Comparison of ENCODE assay signal across 22 mouse cellular contexts in the genomic region with DNA sequence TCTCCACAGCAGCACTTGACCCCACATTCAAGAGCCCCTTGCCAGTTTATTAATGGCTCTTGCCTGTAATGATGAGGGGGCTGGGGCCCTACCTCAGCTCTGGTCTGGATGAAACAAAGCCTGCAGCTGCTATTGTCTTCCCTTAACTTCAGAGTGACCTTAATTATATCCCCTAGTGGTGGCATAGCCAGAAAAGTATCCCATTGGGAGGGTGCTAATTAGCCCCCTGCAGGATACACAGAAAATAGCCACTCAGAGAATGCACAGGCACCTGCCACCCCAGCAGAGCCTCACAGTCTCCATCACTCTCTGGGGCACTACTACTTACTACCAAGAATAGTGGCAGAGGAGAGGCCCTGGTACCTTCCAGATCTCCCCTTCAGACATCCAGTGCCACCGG.
DNase-seq lines count a peak whose midpoint lies in the region; ATAC-seq and TF ChIP-seq lines count a peak whose summit lies in the region.
"Had no signal": no experiment of that assay in that cellular context is flagged by ENCODE, and none has a peak within 500 bp of the region (broad histone marks: within the 10 kb centered on the region; RNA-seq: fewer than 3 reads in every experiment).

No protein-coding gene starts in this region.

- H3K4me2 ChIP-seq in stomach, postnatal 0 days (replicated peaks; ENCODE audit: low read depth) = no peak overlapping the region
- H3K4me2 ChIP-seq in forebrain, embryonic 15.5 days (replicated peaks) = no peak overlapping the region
- H3K4me2 ChIP-seq: kidney, embryonic 15.5 days had no signal

- H3K27me3 ChIP-seq in stomach, postnatal 0 days (ENCODE audit: control insufficient read depth, insufficient read depth, low read length) = no peaks in the 10 kb centered on the region
- H3K27me3 ChIP-seq in forebrain, embryonic 15.5 days = no peaks in the 10 kb centered on the region
- H3K27me3 ChIP-seq: kidney, embryonic 15.5 days had no signal

- H3K9ac ChIP-seq in stomach, postnatal 0 days (ENCODE audit: low read length) = no peak overlapping the region
- H3K9ac ChIP-seq in forebrain, embryonic 15.5 days (replicated peaks) = no peak overlapping the region
- H3K9ac ChIP-seq: kidney, embryonic 15.5 days had no signal

- H3K36me3 ChIP-seq in stomach, postnatal 0 days (ENCODE audit: control insufficient read depth, insufficient read depth, low read length) = no peaks in the 10 kb centered on the region
- H3K36me3 ChIP-seq in forebrain, embryonic 15.5 days = no peaks in the 10 kb centered on the region
- H3K36me3 ChIP-seq: hindbrain, embryonic 10.5 days; kidney, embryonic 15.5 days had no signal

- no peak overlapping the region for H3K4me3 ChIP-seq in layer of hippocampus, adult 2 months
- no peak overlapping the region for H3K4me3 ChIP-seq in stomach, postnatal 0 days (ENCODE audit: low read depth, low read length)
- no peak overlapping the region for H3K4me3 ChIP-seq in forebrain, embryonic 15.5 days
- H3K4me3 ChIP-seq: erythroblast, embryonic 14.5 days; hindbrain, embryonic 10.5 days; kidney, embryonic 15.5 days had no signal

- no peaks in the 10 kb centered on the region for H3K9me3 ChIP-seq in stomach, postnatal 0 days (ENCODE audit: control insufficient read depth, low read length)
- no peaks in the 10 kb centered on the region for H3K9me3 ChIP-seq in forebrain, embryonic 15.5 days
- H3K9me3 ChIP-seq: kidney, embryonic 15.5 days had no signal

- 79% methylated on average over 1 of the region's 1 CpGs for WGBS in stomach, postnatal 0 days
- WGBS in forebrain, embryonic 15.5 days = 74% methylated on average over 1 of the region's 1 CpGs

- no peak overlapping the region for H3K27ac ChIP-seq in layer of hippocampus, adult 2 months
- H3K27ac ChIP-seq in stomach, postnatal 0 days (replicated peaks) = no peak overlapping the region
- no peak overlapping the region for H3K27ac ChIP-seq in forebrain, embryonic 15.5 days (replicated peaks)
- H3K27ac ChIP-seq: hindbrain, embryonic 10.5 days; kidney, embryonic 15.5 days had no signal

- TF ChIP-seq EP300 in stomach, postnatal 0 days (optimal IDR thresholded peaks at IDR 0.05) = no peak

- peaks cover 5% of the 10 kb centered on the region for H3K4me1 ChIP-seq in stomach, postnatal 0 days (replicated peaks; ENCODE audit: control insufficient read depth, insufficient read depth)
- H3K4me1 ChIP-seq in forebrain, embryonic 15.5 days = peaks cover 6% of the 10 kb centered on the region; the same call in 1 of the 2 replicates

- DNase-seq in layer of hippocampus, adult 2 months (ENCODE audit: low spot score in 2 of 2) = no peak
- no peak for DNase-seq in layer of hippocampus, postnatal 36 days
- DNase-seq in urinary bladder, adult 2 months (ENCODE audit: low spot score) = peak; percentile 2
- no peak for DNase-seq in urinary bladder, postnatal 36 days (ENCODE audit: low spot score in 2 of 2)
- no peak for DNase-seq in stomach, postnatal 0 days (ENCODE audit: low spot score)
- DNase-seq in thymus, postnatal 10 days (ENCODE audit: low spot score in 2 of 2) = no peak
- DNase-seq: adrenal gland, postnatal 14 days; cerebellum, adult 11-12 months; cerebellum, postnatal 36 days; gastrocnemius, postnatal 25 days; left cerebral cortex, postnatal 4 days; lung, postnatal 4 days; midbrain, embryonic 14.5 days; right cerebral cortex, postnatal 14 days; thymus, postnatal 25 days had no signal

- peak; percentile 47 for TF ChIP-seq CTCF in layer of hippocampus, adult 2 months (conservative IDR thresholded peaks at IDR 0.05)
- peak; percentile 24; the same call in 1 of the 2 replicates for TF ChIP-seq CTCF in stomach, postnatal 0 days (IDR thresholded peaks at IDR 0.05; ENCODE audit: low read depth)

- peak; percentile 58 for ATAC-seq in granulocyte monocyte progenitor cell, adult 5-6 weeks (replicated peaks; ENCODE audit: poor library complexity, severe bottlenecking)
- no peak for ATAC-seq in stomach, postnatal 0 days (ENCODE audit: low FRiP score, low TSS enrichment)
- no peak for ATAC-seq in forebrain, embryonic 15.5 days (replicated peaks)
- ATAC-seq: forebrain, embryonic 14.5 days; inflammation-experienced regulatory T-cells, adult 6 months had no signal
